Mouse (Mus musculus) neural tube, embryonic 15.5 days (tissue): ENCODE measurements around the gene Methig1. TPM values are rescaled to one million over a fixed set of nuclear protein-coding genes. Genes with fewer than 3 reads are reported as not detected.
A peak's percentile ranks its signal among the peaks of the same experiment; 100 is the strongest.
"Not testable (repeated sequence)": the region's sequence is repeated elsewhere in the genome, so short reads cannot be mapped to it uniquely, and the experiment has no call there.

ENCODE experiments used
- ATAC-seq: fragments of 200-750 bp; cut with Nextera tagmentation; 2 replicates; pipeline ENCODE4 v1.8.0; 2017; ENCODE audit warnings: mild to moderate bottlenecking, moderate TSS enrichment, moderate library complexity; ENCODE audit not compliant: low FRiP score
- H3K27ac ChIP-seq: fragments of 300-500 bp; sonication (generic); replicated peaks from 2 replicates; pipeline ENCODE4 v1.5.1; 2015; ENCODE audit warnings: mild to moderate bottlenecking, inconsistent platforms
- H3K27me3 ChIP-seq: fragments of 300-500 bp; sonication (generic); replicated peaks from 2 replicates; pipeline ENCODE4 v1.6.1; 2015; ENCODE audit warnings: inconsistent platforms
- H3K36me3 ChIP-seq: fragments of 300-500 bp; sonication (generic); 2 replicates; pipeline ENCODE4 v1.6.1; 2015; ENCODE audit warnings: inconsistent platforms
- H3K4me1 ChIP-seq: fragments of 300-500 bp; sonication (generic); 2 replicates; pipeline ENCODE4 v1.6.1; 2015; ENCODE audit warnings: inconsistent platforms
- H3K4me2 ChIP-seq: fragments of 300-500 bp; sonication (generic); 2 replicates; pipeline ENCODE4 v1.6.1; 2015; ENCODE audit warnings: inconsistent platforms, mild to moderate bottlenecking, moderate library complexity
- H3K4me3 ChIP-seq: fragments of 300-500 bp; sonication (generic); replicated peaks from 2 replicates; pipeline ENCODE4 v1.5.1; 2015; ENCODE audit warnings: mild to moderate bottlenecking, inconsistent platforms
- H3K9ac ChIP-seq: fragments of 300-500 bp; sonication (generic); replicated peaks from 2 replicates; pipeline ENCODE4 v1.6.1; 2015; ENCODE audit warnings: mild to moderate bottlenecking, inconsistent platforms
- H3K9me3 ChIP-seq: fragments of 300-500 bp; sonication (generic); replicated peaks from 2 replicates; pipeline ENCODE4 v1.6.1; 2016; ENCODE audit warnings: inconsistent platforms
- WGBS: fragments of 180-500 bp; shearing (Covaris S2); methylation state at CpG from one replicate; pipeline ENCODE4 v1.1.7; 2015; ENCODE audit warnings: mixed read lengths; 5-methylcytosine and 5-hydroxymethylcytosine counted together
- polyA plus RNA-seq: library from polyadenylated mRNA; unstranded; fragments of >200 nt; fragmentation: Nextera tagmentation; extraction: Ambion mirVana; gene quantifications from 2 replicates; pipeline ENCODE4 v1.2.1, GENCODE M21; 2015

Gene Methig1
- polyA plus RNA-seq, 1 experiment from 2014 or later: 1.1 TPM

- Histone ChIP-seq H3K4me3 (no peak overlapping the region), H3K4me2 (no peak overlapping the region), H3K4me1 (no peaks in the 10 kb centered on the region), H3K27me3 (no peaks in the 10 kb centered on the region), H3K9ac (0 out of 2 replicates have a peak overlapping the region, but pooled peaks have one; percentile 7), H3K9me3 (no peaks in the 10 kb centered on the region), H3K27ac (no peak overlapping the region), H3K36me3 (no peaks in the 10 kb centered on the region)
- no peak for ATAC-seq
- 44% methylated on average over 5 of the region's 5 CpGs for WGBS
Measured at GRCm38 (mm10) chr15:100321134-100321533, 31.8 kb upstream of the Methig1 start.

GRCm38 (mm10) chr15:100324021-100324591, 28.8 kb upstream of the Methig1 start:
- Histone ChIP-seq H3K27me3 (no peaks in the 10 kb centered on the region), H3K4me3 (no peak overlapping the region), H3K9ac (no peak overlapping the region), H3K27ac (no peak overlapping the region), H3K9me3 (no peaks in the 10 kb centered on the region), H3K4me2 (no peak overlapping the region), H3K36me3 (no peaks in the 10 kb centered on the region), H3K4me1 (peaks cover 2% of the 10 kb centered on the region)
- 70% methylated on average over 12 of the region's 12 CpGs for WGBS
- ATAC-seq: no peak

DNA sequence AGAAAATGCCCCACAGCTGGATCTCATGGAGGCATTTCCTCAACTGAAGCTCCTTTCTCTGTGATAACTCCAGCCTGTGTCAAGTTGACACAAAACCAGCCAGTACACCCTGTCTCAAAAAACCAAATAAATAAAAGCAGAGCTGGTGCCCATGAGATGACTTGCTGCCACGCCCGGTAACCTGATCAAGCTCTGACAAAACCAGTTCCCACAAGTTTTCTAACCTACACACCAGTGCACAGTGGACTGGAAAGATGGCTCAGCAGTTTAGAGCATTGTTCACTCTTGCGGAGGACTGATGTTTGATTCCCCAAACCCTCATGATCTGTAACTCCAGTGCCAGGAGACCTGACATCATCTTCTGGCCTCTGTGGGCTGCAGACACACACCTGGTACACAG, 27.7 kb upstream of the Methig1 start:
- H3K4me2 ChIP-seq: no peak overlapping the region
- no peaks in the 10 kb centered on the region for H3K27me3 ChIP-seq

GRCm38 (mm10) chr15:100328089-100328488, 24.9 kb upstream of the Methig1 start:
- peaks cover 13% of the 10 kb centered on the region for H3K4me1 ChIP-seq
- not testable (repeated sequence) for H3K9ac ChIP-seq, H3K36me3 ChIP-seq, H3K4me3 ChIP-seq, H3K27ac ChIP-seq, H3K9me3 ChIP-seq, H3K27me3 ChIP-seq, ATAC-seq, H3K4me2 ChIP-seq
- 64% methylated on average over 4 of the region's 4 CpGs for WGBS

More for the DNA sequence above, 27.7 kb upstream of the Methig1 start:
- H3K9ac ChIP-seq: no peak overlapping the region
- no peak for ATAC-seq
- no peak overlapping the region for H3K27ac ChIP-seq
- H3K9me3 ChIP-seq: no peaks in the 10 kb centered on the region
- no peak overlapping the region for H3K4me3 ChIP-seq
- no peaks in the 10 kb centered on the region for H3K36me3 ChIP-seq
- WGBS: 92% methylated on average over 3 of the region's 3 CpGs
- peaks cover 7% of the 10 kb centered on the region for H3K4me1 ChIP-seq

DNA sequence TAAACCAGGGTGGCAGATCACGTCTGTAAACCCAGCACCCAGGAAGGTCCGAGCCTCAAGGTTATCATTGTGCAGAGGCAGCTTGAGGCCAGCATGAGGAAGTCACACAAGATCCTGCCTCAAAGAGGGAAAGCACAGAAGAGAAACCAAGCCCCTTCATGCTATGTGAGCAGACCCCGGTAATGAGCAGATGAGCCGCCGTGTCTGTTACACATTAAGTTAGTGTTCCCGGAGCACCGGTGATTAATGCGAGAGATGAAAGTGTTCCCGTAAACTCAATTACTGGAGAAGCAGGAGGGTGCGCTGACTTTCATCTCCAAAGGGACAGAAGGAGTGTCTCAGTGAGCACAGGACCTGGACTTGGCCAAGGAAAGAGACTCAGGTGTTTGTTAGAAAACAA, 23.6 kb upstream of the Methig1 start:
- WGBS: 28% methylated on average over 10 of the region's 10 CpGs
- not testable (repeated sequence) for H3K36me3 ChIP-seq, H3K9ac ChIP-seq, H3K27ac ChIP-seq, ATAC-seq, H3K27me3 ChIP-seq, H3K4me2 ChIP-seq, H3K4me3 ChIP-seq, H3K9me3 ChIP-seq
- peaks cover 13% of the 10 kb centered on the region for H3K4me1 ChIP-seq

GRCm38 (mm10) chr15:100330739-100331138, 22.2 kb upstream of the Methig1 start:
- Histone ChIP-seq H3K9me3 (no peaks in the 10 kb centered on the region), H3K27ac (peak overlapping the region; percentile 45; the same call in 1 of the 2 replicates), H3K36me3 (no peaks in the 10 kb centered on the region), H3K4me3 (no peak overlapping the region), H3K27me3 (no peaks in the 10 kb centered on the region), H3K9ac (no peak overlapping the region), H3K4me1 (peaks cover 13% of the 10 kb centered on the region), H3K4me2 (no peak overlapping the region)
- 34% methylated on average over 7 of the region's 7 CpGs for WGBS
- no peak for ATAC-seq

DNA sequence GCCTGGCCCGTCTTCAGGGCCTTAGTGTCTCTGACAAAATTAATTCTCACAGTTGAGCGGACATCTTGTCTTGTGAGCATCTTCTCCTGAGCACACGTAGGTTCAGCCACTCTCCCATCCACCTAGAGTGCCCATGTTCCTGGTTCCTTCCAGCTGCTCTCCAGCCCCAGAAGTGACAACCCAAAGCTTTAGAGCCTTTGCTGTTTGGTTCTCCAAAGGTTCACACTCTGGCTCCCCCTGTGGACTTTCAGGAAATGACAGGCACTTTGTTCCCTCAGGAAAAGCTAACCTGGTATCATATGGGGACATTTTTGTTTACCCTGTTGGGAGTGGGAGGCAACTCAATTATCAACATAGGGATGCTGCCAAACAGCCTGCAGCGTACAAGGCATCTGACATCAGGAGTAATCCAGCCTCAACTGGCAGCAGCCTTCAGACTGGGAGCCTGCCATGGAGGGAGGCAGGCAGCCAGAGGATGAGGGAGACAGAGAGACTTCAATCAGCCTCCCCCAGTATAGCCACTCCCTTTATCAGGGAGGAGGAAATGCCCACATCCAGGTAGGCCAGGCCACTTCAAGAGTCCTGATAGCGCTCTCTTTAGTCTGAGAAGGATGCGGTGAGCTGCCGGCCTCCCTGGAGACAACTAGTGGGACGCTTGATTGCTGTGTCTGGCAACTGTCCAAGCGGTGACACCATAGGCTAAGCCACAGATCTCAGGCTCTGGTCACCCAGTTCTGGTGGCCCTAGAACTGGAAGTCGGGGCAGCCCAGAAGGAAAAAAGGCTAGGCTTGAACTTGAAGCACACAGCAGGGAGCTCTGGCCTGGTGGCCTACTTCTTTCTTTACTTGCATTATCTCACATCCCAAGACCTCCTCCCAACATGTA, 20.6 kb upstream of the Methig1 start:
- not testable (repeated sequence) for H3K27me3 ChIP-seq, H3K4me2 ChIP-seq, H3K9ac ChIP-seq, H3K4me3 ChIP-seq, H3K27ac ChIP-seq, H3K9me3 ChIP-seq, H3K36me3 ChIP-seq
- ATAC-seq: peak; percentile 28; the same call in 1 of the 2 replicates
- WGBS: 63% methylated on average over 3 of the region's 10 CpGs
- H3K4me1 ChIP-seq: peaks cover 13% of the 10 kb centered on the region

GRCm38 (mm10) chr15:100334629-100335028, 18.3 kb upstream of the Methig1 start, which contains the start of gene Mettl7a3:
Gene Mettl7a3, plus strand, starts transcription at chr15:100334929.
- H3K4me1 ChIP-seq: peaks cover 10% of the 10 kb centered on the region; the same call in 1 of the 2 replicates
- no peak within 1 kb of the TSS for H3K4me3 ChIP-seq
- no peaks in the 10 kb centered on the region for H3K9me3 ChIP-seq
- H3K27ac ChIP-seq: no peak within 1 kb of the TSS
- H3K4me2 ChIP-seq: no peak within 1 kb of the TSS
- WGBS: 58% methylated on average over 10 of the region's 10 CpGs
- H3K9ac ChIP-seq: no peak within 1 kb of the TSS
- no peaks in the 10 kb centered on the region for H3K27me3 ChIP-seq
- ATAC-seq: no peak
- H3K36me3 ChIP-seq: no peaks in the 10 kb centered on the region

DNA sequence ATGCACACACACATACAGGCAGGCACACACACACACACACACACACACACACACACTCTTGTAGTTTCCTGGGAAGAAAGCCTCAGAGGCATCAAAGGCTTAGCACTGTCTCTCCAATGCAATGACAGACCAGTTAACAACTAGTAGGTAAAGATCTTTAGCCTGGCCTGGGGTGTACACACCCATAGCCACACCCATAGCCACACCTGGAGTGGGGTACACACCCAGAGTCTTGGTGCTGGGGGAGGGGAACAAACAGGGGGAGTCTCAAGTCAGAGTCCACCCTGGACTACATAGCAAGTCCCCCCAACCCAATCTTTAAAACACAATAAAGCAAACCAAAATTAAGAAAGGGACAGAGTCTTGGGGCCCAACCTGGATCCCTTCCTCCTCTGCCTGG, 15.6 kb upstream of the Methig1 start:
- H3K27me3 ChIP-seq, H3K4me2 ChIP-seq, ATAC-seq, H3K9ac ChIP-seq, H3K36me3 ChIP-seq, H3K4me1 ChIP-seq, H3K9me3 ChIP-seq, H3K27ac ChIP-seq, H3K4me3 ChIP-seq: not testable (repeated sequence)

- H3K27me3 ChIP-seq, H3K27ac ChIP-seq, H3K4me2 ChIP-seq, H3K4me3 ChIP-seq, H3K9me3 ChIP-seq, ATAC-seq, H3K36me3 ChIP-seq, H3K4me1 ChIP-seq, H3K9ac ChIP-seq: not testable (repeated sequence)
- WGBS: 44% methylated on average over 10 of the region's 10 CpGs
Measured at GRCm38 (mm10) chr15:100337847-100338246, 15.1 kb upstream of the Methig1 start.

- ATAC-seq, H3K36me3 ChIP-seq, H3K9ac ChIP-seq, H3K9me3 ChIP-seq, H3K27me3 ChIP-seq, H3K4me2 ChIP-seq, H3K4me3 ChIP-seq, H3K27ac ChIP-seq, H3K4me1 ChIP-seq: not testable (repeated sequence)
- 86% methylated on average over 4 of the region's 5 CpGs for WGBS
Measured at GRCm38 (mm10) chr15:100341314-100341980, 11.5 kb upstream of the Methig1 start.

DNA sequence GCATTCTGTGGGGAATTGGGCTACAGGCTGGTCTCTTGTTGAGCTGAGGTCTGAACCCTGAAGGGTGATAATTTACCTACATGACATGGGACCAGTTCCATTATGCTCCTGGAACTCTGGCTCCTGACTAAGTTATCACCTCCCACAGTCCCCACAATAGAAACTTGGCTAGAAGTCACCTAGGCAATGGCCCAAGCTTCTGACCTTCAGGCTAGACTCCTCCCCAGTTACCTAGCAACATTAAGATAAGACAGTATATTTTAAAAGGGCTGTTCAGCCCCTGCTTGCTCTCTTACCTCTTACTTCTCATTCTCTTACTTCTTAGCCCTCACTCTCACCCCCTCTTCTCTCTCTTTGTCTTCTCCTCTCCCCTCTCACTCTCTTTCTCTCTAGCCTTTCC, 7.5 kb upstream of the Methig1 start:
- H3K27ac ChIP-seq: no peak overlapping the region
- H3K9me3 ChIP-seq: no peaks in the 10 kb centered on the region
- no peak overlapping the region for H3K9ac ChIP-seq
- H3K36me3 ChIP-seq: no peaks in the 10 kb centered on the region
- no peaks in the 10 kb centered on the region for H3K27me3 ChIP-seq
- H3K4me1 ChIP-seq: no peaks in the 10 kb centered on the region
- no peak for ATAC-seq
- H3K4me3 ChIP-seq: no peak overlapping the region
- no peak overlapping the region for H3K4me2 ChIP-seq
